Mouse (Mus musculus): ENCODE measurements at regions not wholly inside any gene's neighbourhood (a gene's known extent, or its start where the extent isn't known, plus 50 kb on each side); places are given as distances from the start of the nearest gene placed in this dataset.
"Not testable (repeated sequence)": the region's sequence is repeated elsewhere in the genome, so short reads cannot be mapped to it uniquely, and the experiment has no call there.

DNA sequence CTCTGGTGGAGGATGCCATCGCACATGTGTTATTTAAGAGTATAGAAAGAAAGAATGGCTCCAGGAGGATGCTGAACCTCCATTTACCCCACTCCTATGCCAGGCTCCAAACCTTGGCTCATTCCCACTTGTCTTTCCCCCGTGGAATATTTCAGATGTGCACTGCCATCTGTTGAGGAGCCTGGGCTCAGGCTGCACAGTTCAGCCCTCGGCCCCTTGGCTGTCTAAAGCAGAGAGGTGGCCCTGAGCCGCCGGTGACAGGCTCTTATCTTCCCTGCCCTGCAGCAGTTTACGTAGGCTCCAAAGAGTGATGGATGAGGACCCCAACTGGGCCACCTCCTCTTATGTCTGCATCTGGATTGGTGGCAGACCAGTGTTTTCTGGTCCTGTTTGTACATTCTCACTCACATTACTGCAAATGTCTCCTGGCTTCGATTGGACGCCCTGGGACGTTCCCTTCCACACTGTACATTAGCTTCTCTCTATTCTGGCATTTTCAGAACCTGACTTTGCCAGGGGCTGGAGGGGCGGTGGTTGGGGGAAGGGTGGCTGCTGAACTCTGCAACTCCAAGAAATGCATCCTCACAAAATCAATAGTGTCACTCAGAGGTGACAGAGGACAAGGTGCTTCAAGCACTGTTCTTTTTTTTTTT is 447.3 kb upstream of the Clint1 start:
- Histone ChIP-seq H3K27ac (replicated peaks; ENCODE audit: insufficient read depth, low read depth, low read length) (no peak overlapping the region), H3K4me1 (ENCODE audit: control insufficient read depth, insufficient read depth, low read length) (peaks cover 2% of the 10 kb centered on the region; the same call in 1 of the 2 replicates), H3K27me3 (ENCODE audit: control insufficient read depth, insufficient read depth, low read length) (no peaks in the 10 kb centered on the region), H3K9ac (ENCODE audit: low read depth, low read length) (no peak overlapping the region), H3K79me2 (ENCODE audit: control insufficient read depth, insufficient read depth, low read length) (no peaks in the 10 kb centered on the region), H3K4me3 (ENCODE audit: insufficient read depth, low read depth, low read length) (no peak overlapping the region), H3K36me3 (ENCODE audit: control insufficient read depth, insufficient read depth, low read length) (no peaks in the 10 kb centered on the region)
- DNase-seq (ENCODE audit: extremely low read depth, low read depth, low spot score) = no peak
- 64% methylated on average over 10 of the region's 10 CpGs for WGBS
- no peak for TF ChIP-seq CTCF (IDR thresholded peaks at IDR 0.05; ENCODE audit: low read depth, low read length)
- TF ChIP-seq POLR2A (IDR thresholded peaks at IDR 0.05; ENCODE audit: extremely low read depth, insufficient read depth, low read length) = no peak

DNA sequence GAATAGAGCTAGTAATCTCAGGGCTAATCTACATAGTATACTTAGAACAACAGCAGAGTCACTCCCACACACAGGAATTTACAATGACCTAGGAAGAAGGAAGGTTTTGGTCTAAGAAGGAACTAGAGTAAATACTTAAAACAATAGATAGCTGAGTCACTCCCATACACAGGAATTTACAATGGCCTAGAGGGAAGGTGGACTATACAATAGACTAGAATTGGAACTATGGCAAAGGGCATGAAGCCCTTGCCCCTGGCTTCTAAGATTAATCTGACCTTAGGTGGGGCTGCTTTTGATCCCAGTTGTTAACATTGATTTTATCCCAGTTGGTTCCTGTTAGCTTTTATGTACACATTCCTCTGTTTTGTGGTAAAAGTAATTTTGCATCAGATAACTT is 427.8 kb upstream of the Clint1 start:
- not testable (repeated sequence) for H3K27me3 ChIP-seq (ENCODE audit: control insufficient read depth, insufficient read depth, low read length); H3K4me1 ChIP-seq (ENCODE audit: control insufficient read depth, insufficient read depth, low read length); H3K27ac ChIP-seq (replicated peaks; ENCODE audit: insufficient read depth, low read depth, low read length); H3K79me2 ChIP-seq (ENCODE audit: control insufficient read depth, insufficient read depth, low read length); DNase-seq (ENCODE audit: extremely low read depth, low read depth, low spot score); H3K4me3 ChIP-seq (ENCODE audit: insufficient read depth, low read depth, low read length); H3K9ac ChIP-seq (ENCODE audit: low read depth, low read length); H3K36me3 ChIP-seq (ENCODE audit: control insufficient read depth, insufficient read depth, low read length)

DNA sequence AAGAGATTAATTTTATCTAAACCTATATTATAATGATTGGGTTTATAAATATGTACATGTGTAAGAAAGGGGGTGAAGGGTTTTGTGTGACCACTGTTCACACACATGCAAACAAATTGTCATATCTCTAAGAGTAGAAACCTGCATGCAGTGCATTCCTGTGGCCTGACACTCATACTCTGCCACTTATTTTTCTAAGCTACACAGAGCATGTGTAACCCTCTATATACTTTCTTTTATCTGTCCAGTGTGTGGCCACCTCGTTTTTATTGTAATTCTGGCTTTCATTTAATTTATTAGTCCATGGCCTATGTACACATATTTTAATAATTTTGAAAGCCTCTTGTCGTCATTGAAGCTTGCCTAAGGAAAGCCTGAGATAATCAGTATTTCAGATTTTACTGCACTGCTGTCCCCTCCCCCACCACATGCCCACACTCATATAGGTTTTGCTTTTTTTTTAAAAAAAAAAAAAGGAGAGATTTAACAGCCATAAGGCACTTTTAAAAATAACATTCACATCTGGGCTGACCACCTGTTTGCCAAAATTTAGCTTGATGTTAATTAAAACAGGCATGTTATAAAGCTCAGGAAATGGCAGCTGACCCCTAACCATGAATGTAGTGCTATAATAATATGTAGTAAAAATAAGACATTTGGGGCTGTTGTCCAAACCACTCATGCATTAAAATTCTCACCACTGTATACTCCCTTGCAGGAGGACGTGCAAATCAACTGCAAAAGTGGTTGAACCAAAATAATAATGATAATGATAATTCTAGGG is 410.7 kb upstream of the Clint1 start:
- H3K27me3 ChIP-seq (ENCODE audit: control insufficient read depth, insufficient read depth, low read length) = no peaks in the 10 kb centered on the region
- 67% methylated on average over 3 of the region's 3 CpGs for WGBS
- H3K4me3 ChIP-seq (ENCODE audit: insufficient read depth, low read depth, low read length) = no peak overlapping the region
- H3K4me1 ChIP-seq (ENCODE audit: control insufficient read depth, insufficient read depth, low read length) = no peaks in the 10 kb centered on the region
- no peak overlapping the region for H3K27ac ChIP-seq (replicated peaks; ENCODE audit: insufficient read depth, low read depth, low read length)
- no peak for DNase-seq (ENCODE audit: extremely low read depth, low read depth, low spot score)
- H3K79me2 ChIP-seq (ENCODE audit: control insufficient read depth, insufficient read depth, low read length) = no peaks in the 10 kb centered on the region
- no peaks in the 10 kb centered on the region for H3K36me3 ChIP-seq (ENCODE audit: control insufficient read depth, insufficient read depth, low read length)
- H3K9ac ChIP-seq (ENCODE audit: low read depth, low read length) = no peak overlapping the region
- no peak for TF ChIP-seq POLR2A (IDR thresholded peaks at IDR 0.05; ENCODE audit: extremely low read depth, insufficient read depth, low read length)
- no peak for TF ChIP-seq CTCF (IDR thresholded peaks at IDR 0.05; ENCODE audit: low read depth, low read length)

DNA sequence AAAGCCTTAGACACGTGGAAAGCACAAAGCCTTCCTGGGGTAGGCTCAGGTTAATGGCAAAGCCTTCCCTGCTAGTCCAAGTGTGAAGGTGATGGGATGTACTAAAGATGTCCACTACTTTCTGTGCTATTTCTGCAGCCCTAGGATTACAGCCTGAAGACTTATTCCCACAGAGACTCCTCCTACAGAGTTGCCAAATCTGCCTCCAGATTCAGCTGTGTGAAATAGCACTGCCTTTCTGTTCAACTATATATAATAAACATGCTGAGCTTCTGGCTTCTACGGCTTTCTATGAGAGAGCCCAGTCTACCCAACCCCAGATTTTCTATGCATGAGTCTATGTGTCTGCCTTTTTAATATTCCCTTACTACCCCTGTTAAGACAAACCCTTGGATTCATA is 405.3 kb upstream of the Clint1 start:
- Histone ChIP-seq H3K4me3 (ENCODE audit: insufficient read depth, low read depth, low read length) (no peak overlapping the region), H3K79me2 (ENCODE audit: control insufficient read depth, insufficient read depth, low read length) (no peaks in the 10 kb centered on the region), H3K9ac (ENCODE audit: low read depth, low read length) (no peak overlapping the region), H3K27me3 (ENCODE audit: control insufficient read depth, insufficient read depth, low read length) (no peaks in the 10 kb centered on the region), H3K36me3 (ENCODE audit: control insufficient read depth, insufficient read depth, low read length) (no peaks in the 10 kb centered on the region), H3K4me1 (ENCODE audit: control insufficient read depth, insufficient read depth, low read length) (no peaks in the 10 kb centered on the region), H3K27ac (replicated peaks; ENCODE audit: insufficient read depth, low read depth, low read length) (no peak overlapping the region)
- TF ChIP-seq CTCF (IDR thresholded peaks at IDR 0.05; ENCODE audit: low read depth, low read length) (no peak), POLR2A (IDR thresholded peaks at IDR 0.05; ENCODE audit: extremely low read depth, insufficient read depth, low read length) (no peak)
- DNase-seq (ENCODE audit: extremely low read depth, low read depth, low spot score) = no peak
- WGBS = 70% methylated on average over 2 of the region's 2 CpGs

DNA sequence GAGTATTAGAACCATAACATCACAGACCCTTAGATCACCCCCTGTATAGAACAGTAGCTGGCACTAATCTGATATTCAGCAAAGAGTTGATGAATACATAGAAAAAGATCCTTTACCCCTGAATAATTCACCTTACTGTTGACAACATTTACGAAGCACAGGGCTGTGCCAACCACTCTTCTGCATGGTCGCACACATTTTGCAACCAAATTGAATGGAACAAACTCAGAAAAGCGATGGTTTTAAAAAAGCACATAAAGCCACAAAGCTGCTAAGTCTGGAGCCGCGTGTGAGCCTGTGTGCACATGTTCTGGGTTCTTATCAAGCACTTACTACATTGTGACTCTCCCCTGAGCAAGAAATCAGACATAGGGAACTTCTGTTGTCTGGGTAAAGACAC is 397.6 kb upstream of the Clint1 start:
- Histone ChIP-seq H3K4me3 (ENCODE audit: insufficient read depth, low read depth, low read length) (no peak overlapping the region), H3K27me3 (ENCODE audit: control insufficient read depth, insufficient read depth, low read length) (no peaks in the 10 kb centered on the region), H3K9ac (ENCODE audit: low read depth, low read length) (no peak overlapping the region), H3K36me3 (ENCODE audit: control insufficient read depth, insufficient read depth, low read length) (no peaks in the 10 kb centered on the region), H3K27ac (replicated peaks; ENCODE audit: insufficient read depth, low read depth, low read length) (no peak overlapping the region), H3K79me2 (ENCODE audit: control insufficient read depth, insufficient read depth, low read length) (no peaks in the 10 kb centered on the region), H3K4me1 (ENCODE audit: control insufficient read depth, insufficient read depth, low read length) (no peaks in the 10 kb centered on the region)
- no peak for DNase-seq (ENCODE audit: extremely low read depth, low read depth, low spot score)
- WGBS = 89% methylated on average over 5 of the region's 5 CpGs
- TF ChIP-seq POLR2A (IDR thresholded peaks at IDR 0.05; ENCODE audit: extremely low read depth, insufficient read depth, low read length) (no peak), CTCF (IDR thresholded peaks at IDR 0.05; ENCODE audit: low read depth, low read length) (no peak)

DNA sequence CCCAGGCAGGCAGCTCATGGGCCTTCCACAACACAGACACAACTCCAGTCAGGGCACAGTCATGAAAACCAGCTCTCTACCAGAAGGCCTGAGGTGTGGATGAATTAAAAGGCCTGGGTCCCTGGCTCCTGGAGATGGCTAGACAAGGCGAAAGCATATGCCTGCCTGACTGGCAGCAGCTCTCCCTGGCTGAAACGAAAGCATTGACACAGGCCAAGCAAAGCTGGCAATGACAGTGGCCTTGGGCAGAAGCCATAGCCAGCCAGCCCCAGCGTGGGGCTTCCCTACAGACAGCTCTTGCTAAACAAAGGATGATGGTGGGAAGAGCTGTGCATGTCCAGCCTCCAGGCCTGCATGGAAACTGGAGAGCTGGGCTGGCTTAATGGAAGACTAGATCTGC is 396.9 kb upstream of the Clint1 start:
- Histone ChIP-seq H3K27me3 (ENCODE audit: control insufficient read depth, insufficient read depth, low read length) (no peaks in the 10 kb centered on the region), H3K36me3 (ENCODE audit: control insufficient read depth, insufficient read depth, low read length) (no peaks in the 10 kb centered on the region), H3K79me2 (ENCODE audit: control insufficient read depth, insufficient read depth, low read length) (no peaks in the 10 kb centered on the region), H3K9ac (ENCODE audit: low read depth, low read length) (no peak overlapping the region), H3K27ac (replicated peaks; ENCODE audit: insufficient read depth, low read depth, low read length) (no peak overlapping the region), H3K4me1 (ENCODE audit: control insufficient read depth, insufficient read depth, low read length) (no peaks in the 10 kb centered on the region), H3K4me3 (ENCODE audit: insufficient read depth, low read depth, low read length) (no peak overlapping the region)
- no peak for DNase-seq (ENCODE audit: extremely low read depth, low read depth, low spot score)
- TF ChIP-seq CTCF (IDR thresholded peaks at IDR 0.05; ENCODE audit: low read depth, low read length) = no peak
- TF ChIP-seq POLR2A (IDR thresholded peaks at IDR 0.05; ENCODE audit: extremely low read depth, insufficient read depth, low read length) = no peak
- WGBS = 69% methylated on average over 3 of the region's 3 CpGs
